Mouse (Mus musculus) lung, adult 2 months (tissue): ENCODE measurements around the gene Hist1h2ba.

ENCODE experiments used
- CTCF ChIP-seq: fragments of 200-500 bp; IDR thresholded peaks from 2 replicates; pipeline ENCODE4 v1.5.1; 2011; ENCODE audit warnings: mild to moderate bottlenecking, low read length, control low read depth; ENCODE audit not compliant: insufficient read depth
- POLR2A ChIP-seq: fragments of 200-500 bp; IDR thresholded peaks from 2 replicates; pipeline ENCODE4 v1.6.1; 2011; ENCODE audit warnings: low read depth, mild to moderate bottlenecking, control low read depth, low read length, borderline replicate concordance; ENCODE audit errors: extremely low read depth

DNA sequence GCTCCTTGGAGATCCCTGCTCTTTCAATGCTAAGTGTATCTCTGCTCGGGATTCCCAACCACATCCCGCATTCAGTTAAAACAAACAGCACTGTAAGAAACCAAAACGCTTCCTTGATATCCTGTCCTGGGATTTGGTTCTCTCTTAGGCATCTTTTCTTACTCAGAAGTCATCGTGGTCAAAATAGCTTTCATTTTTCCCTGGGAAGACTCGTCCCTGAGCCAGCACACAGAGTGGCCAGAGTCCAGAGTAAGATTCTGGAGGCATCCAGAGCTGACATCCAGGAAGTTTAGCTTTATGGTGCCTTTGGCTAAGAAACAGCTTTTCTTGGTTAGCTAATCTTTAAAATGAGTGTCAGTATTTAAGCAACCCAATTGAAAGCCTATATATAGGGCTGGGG is 38.3 kb upstream of the Hist1h2ba start:
- no peak for TF ChIP-seq CTCF
- no peak for TF ChIP-seq POLR2A
